Mouse (Mus musculus) stomach, postnatal 0 days (tissue): ENCODE measurements around the gene Psma7.

ENCODE experiments used
- CTCF ChIP-seq: IDR thresholded peaks from 2 replicates; pipeline ENCODE4 v1.5.1; 2016; ENCODE audit warnings: antibody characterized with exemption, low read depth, mild to moderate bottlenecking, moderate library complexity
- EP300 ChIP-seq: optimal IDR thresholded peaks from 2 replicates; pipeline ENCODE3; 2016; ENCODE audit warnings: antibody characterized with exemption

GRCm38 (mm10) chr2:180071671-180072070 lies 29.4 kb upstream of the Psma7 start:
- TF ChIP-seq EP300 (no peak), CTCF (no peak)
